Mouse (Mus musculus): ENCODE measurements at regions not wholly inside any gene's neighbourhood (a gene's known extent, or its start where the extent isn't known, plus 50 kb on each side); places are given as distances from the start of the nearest gene placed in this dataset.
"Not testable (repeated sequence)": the region's sequence is repeated elsewhere in the genome, so short reads cannot be mapped to it uniquely, and the experiment has no call there.

DNA sequence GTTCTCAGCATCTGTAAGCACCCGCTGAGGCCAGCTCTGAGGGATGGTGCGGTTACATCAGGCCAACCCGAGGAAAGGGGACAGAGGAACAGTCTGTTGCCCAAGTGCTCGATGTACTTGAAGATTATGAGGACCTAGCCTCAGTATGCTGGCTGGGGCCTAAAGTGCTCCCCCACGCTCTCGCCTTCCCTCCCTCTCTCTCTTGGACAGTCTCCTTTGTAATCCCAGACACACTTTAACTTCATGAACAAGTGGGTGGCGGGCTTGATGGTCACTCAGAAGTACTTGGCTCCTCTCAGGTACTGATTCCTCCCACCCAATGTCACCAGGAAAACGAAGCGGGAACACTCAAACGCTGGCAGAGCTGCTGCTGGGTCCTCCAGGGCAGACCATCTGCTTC lies 93.1 kb downstream of the Vcpkmt start:
- ATAC-seq (replicated peaks; ENCODE audit: low FRiP score, poor library complexity, severe bottlenecking) = no peak

DNA sequence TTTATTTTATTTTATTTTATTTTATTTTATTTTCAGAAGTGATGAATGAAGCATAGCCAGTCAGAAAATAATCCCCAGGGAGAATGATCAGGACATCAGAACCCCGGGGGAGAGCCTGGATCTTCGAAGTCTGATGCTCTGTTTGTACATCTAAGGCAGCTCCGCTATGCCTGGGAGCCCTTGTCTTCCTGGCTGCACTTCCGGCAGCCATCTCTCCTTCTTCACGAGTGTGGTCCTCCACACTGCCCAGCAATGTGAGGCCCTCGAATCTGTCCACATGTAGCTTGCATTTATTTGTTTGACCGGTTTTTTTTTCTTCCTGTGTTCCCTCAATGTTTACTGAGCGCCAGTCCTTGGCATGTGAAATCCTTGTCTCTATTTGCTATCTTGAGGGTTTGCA lies 95.9 kb downstream of the Vcpkmt start:
- ATAC-seq (replicated peaks; ENCODE audit: low FRiP score, poor library complexity, severe bottlenecking) = no peak

- ATAC-seq (replicated peaks; ENCODE audit: low FRiP score, poor library complexity, severe bottlenecking) = no peak
These were observed 96.9 kb downstream of the Vcpkmt start for GRCm38 (mm10) chr12:69485652-69486651.

- no peak for ATAC-seq (replicated peaks; ENCODE audit: low FRiP score, poor library complexity, severe bottlenecking)
These were observed 101.4 kb downstream of the Vcpkmt start for GRCm38 (mm10) chr12:69481420-69481819.

DNA sequence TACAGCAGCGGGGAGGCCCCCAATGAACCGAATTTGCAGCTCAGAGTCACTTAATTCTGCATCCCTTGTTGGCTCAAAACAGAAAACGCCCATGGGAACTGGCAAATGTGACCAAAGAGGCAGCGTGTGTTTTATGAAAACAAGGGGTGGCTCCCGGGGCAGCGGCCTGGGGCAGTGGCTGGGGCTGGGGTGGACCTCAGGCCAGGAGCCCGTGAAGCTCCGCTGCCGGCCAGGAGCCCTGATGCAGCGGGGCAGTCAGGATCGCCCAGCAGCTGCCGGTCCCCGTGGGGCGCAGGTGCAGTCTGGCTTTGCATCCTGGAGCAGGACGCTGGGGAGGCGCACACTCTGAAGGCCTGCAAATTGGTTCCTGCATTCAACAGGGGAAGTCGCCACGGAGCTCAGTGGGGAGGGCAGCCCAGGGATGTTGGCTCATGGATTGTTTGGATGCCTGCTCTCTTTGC lies 104.4 kb upstream of the Gm9887 start:
- ATAC-seq (replicated peaks; ENCODE audit: low FRiP score, poor library complexity, severe bottlenecking) = no peak

GRCm38 (mm10) chr12:69476131-69476530 lies 103.9 kb upstream of the Gm9887 start:
- no peak for ATAC-seq (replicated peaks; ENCODE audit: low FRiP score, poor library complexity, severe bottlenecking)

DNA sequence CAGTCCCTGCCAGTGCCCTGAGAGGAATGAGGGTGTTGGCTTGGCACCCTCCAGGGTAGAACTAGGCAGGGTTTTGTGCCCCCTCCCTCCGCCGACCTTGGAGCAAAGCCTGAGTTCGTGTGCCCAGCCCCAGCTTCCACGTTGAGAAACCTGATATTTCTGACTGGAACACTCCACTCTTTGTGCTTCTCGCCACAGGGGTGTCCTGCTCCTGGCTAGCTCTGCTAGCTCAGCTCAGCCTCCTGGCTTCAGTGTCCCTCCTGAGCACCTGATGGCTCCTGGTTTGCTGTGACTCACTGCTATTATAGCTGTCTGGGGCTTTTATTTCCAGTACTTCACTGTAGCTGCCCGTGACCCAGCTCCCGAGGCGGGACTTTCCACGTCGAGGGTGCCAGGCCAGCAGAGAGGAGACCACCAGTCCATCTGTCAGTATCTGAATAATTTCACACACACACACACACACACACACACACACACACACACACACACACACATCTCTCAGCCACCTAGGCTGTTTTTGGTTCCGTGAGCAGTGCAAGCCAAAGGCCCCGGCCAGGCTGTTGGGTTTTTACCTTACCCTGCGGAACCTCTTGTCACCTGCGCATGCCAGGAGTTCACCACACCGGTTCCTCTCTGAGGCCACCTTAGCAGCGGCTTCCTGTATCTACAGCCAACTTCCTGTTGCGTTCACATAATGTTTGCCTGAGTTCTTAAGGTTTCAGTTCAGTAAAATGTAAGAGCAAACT lies 102.8 kb upstream of the Gm9887 start:
- ATAC-seq (replicated peaks; ENCODE audit: low FRiP score, poor library complexity, severe bottlenecking) = no peak

DNA sequence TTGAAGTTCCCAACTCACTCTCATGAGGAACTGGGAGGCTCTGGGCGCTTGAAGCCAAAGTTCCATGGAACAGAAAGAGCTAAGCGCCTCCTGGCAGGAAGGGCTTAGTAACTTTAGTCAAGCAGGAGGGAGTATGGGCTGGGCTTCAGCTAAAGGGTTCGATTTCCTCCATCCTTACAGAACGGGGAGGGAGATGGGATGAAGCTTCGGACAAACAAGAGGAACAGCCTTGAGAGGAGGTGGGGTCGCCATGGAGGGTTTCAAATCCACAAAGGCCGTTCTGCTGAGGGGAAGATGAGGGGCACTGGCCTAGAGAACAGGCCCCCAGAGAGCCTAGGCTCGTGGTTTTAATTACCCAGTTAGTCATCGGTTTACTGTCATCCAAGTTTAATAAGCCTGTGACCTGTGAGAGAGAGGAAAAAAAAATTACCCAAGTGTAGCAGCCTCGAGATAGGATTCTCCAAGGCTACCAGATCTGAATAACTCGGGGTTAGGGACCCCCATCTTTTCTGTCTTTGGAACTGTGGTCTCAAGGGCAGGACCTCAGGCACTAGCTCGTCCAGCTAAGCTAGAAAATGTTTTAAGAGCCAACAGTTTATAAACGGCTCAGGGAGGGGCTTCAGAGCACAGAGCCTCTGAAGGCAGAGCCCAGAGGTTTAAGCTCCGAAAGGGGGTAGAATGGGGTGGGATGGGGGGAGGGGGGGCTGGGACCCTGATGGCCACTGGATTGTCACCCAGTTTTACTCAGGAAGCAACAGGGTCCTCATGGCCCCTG lies 102.1 kb upstream of the Gm9887 start:
- ATAC-seq (replicated peaks; ENCODE audit: low FRiP score, poor library complexity, severe bottlenecking) = no peak

DNA sequence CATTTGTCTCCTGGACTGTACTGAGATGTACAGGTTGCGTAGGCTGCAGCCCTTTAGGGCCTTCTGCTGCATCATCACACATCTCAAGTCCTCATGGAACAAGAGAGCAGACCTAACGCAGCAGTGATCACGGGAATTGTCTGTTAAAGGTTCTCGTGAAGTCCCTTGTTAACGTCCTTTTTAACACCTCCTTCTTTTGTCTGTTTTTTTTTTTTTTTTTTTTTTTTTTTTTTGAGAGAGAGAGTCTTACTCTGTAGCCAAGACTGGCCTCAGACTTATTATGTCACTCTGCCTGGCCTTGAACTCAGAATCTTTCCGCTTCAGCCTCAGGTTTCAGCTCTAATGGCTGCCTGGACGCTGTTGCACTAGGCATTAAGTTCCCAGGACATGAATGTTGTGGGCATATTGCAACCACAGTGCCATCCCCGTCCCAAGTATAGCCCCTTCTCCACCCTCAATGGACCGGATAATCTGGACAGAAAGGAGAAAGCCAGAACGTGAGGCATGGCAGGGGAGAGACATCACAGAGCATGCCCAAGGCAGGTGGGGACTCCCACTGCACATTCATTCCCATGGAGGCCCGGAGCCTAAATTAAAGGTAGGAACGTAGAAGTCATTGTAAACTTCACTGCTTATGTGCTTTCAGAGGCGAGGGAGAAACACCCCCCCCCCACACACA lies 101.3 kb upstream of the Gm9887 start:
- no peak for ATAC-seq (replicated peaks; ENCODE audit: low FRiP score, poor library complexity, severe bottlenecking)

DNA sequence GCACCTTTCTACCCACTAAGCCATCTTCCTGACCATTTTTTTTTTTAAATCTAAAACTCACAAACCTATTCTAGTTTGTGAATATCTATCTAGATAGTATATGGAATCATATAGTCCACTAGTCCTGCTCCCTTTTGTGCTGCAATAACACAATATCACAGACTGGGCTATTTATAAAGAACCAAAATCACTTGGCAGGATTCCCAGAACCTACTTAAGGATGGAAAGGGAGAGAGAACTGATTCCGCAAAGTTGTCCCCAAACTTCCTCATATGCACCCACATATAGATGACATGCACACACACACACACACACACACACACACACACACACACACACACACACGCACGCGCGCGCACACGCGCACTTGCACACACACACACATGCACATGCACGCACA lies 100.7 kb upstream of the Gm9887 start:
- no peak for ATAC-seq (replicated peaks; ENCODE audit: low FRiP score, poor library complexity, severe bottlenecking)

GRCm38 (mm10) chr12:69471876-69472275 lies 99.6 kb upstream of the Gm9887 start:
- no peak for ATAC-seq (replicated peaks; ENCODE audit: low FRiP score, poor library complexity, severe bottlenecking)

- ATAC-seq (replicated peaks; ENCODE audit: low FRiP score, poor library complexity, severe bottlenecking) = no peak
These were observed 96.7 kb upstream of the Gm9887 start for GRCm38 (mm10) chr12:69469004-69469403.

DNA sequence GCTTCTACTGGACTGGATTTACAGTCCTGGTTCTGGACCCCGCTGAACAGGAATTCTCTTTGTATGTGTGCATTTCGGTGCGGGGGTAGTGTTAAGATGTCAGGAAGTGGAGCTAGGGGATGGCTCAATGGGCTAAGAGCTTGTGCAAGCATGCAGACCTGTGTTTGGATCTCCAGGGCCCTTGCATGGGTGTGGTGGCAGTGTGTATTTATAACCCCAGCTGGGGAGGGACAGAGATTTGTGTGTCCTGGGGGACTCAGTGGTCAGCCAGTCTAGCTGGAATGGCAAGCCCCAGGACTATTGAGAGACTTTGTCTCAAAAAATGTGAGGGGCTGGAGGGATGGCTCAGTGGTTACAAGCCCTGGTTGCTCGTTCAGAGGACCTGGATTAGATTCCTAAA lies 95.1 kb upstream of the Gm9887 start:
- ATAC-seq (replicated peaks; ENCODE audit: low FRiP score, poor library complexity, severe bottlenecking) = no peak

- no peak for ATAC-seq (replicated peaks; ENCODE audit: low FRiP score, poor library complexity, severe bottlenecking)
These were observed 92.6 kb upstream of the Gm9887 start for GRCm38 (mm10) chr12:69464906-69465305.

- not testable (repeated sequence) for ATAC-seq (replicated peaks; ENCODE audit: low FRiP score, poor library complexity, severe bottlenecking)
These were observed 91.1 kb upstream of the Gm9887 start for GRCm38 (mm10) chr12:69463327-69463726.

DNA sequence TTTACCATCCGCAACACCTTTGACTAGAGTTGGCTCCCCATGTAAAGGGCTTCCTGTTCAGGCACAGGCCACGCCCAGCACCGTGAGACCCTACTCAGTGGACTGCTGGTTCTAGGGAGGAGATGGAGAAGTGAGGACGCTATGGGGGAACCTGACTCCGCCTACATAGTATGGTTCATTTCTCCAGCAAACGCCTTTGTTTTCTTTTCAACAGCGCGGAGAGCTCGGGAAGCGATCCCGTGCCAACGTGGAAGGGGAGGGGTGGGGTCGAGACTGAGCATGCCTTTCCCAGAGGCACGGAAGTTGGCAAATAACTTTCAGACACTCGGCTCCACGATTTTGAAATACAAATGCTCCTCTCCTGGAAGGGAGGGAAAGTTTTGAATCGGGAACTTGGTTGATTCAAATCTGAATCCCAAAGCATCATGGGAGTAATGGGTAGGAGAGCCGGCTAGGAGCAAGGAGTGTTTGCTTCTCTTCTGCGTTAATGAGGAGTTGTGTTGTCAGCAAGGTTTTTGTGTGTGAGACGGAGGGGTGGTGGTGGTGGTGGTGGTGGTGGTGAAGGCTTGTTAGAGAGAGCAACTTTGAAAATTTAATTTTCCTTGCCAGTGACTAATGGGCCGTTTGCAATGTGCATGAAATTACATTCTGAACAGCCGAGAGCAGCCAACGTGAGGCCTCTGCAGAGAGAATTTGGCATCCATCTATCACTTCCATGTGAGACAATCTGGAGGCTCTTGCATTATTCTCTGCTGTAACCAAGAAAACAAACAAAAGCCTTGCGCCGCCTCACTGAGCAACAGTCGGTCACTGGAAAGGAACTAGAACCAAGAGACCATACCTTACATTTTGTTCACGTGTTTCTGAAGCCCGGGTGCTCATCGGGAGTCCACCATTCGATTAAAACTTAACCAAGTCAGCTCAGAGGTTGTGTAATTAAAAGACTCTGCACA lies 89.9 kb upstream of the Gm9887 start:
- no peak for ATAC-seq (replicated peaks; ENCODE audit: low FRiP score, poor library complexity, severe bottlenecking)

DNA sequence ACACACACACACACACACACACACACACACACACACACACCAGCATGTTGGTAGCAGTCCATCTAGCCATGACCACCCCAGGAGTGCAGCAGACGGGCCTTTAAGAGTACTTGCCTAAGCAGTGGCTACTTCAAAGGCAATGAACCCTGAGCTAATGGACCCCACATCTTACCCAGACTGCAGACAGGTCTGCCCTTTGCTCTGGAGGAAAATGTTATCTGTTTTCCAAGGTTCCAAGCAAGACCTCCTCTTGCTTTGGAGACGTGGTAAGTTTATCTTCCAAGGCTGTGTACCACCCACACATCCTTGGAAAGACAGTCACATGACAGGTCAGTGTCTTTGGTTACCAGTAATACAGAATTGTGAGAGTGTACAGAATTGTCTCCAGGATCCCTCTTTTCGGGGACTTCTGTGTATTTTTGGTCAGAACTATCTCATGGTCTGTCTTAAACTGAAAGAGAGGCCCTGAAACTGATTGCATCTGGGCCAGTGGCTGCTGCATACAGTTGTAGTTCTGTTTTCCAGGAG lies 88.4 kb upstream of the Gm9887 start:
- no peak for ATAC-seq (replicated peaks; ENCODE audit: low FRiP score, poor library complexity, severe bottlenecking)

DNA sequence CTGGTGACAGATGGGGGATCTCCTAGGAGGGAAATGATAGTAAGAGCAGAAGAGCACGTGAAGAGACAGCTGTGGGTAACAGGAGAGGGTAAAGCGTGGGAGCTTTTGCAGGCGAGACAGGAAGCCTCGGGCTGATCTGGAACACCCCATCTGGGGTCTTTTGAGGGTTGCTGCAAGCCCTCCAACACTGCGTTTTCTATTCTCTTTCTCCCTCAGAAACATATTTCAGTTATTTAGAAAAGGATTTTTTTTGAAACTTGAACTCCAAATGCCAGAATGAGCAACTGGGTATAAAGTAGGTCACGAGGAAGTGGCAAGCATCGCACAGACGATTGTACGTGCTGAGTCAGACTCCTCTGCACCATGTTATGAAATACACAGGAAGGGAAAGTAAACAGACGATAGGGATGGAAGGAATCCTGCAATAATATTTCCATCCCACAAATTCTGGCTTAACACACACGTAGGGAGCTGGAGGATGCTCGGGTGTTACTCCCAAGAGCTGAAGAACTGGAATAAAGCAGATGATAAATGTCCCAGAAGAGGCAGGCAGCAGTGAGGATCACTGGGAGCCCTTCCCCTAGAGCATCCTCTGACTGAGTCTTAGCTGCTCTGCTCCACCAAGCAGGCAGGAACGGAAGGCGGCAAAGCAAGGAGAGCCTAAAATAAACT lies 86.0 kb upstream of the Gm9887 start:
- no peak for ATAC-seq (replicated peaks; ENCODE audit: low FRiP score, poor library complexity, severe bottlenecking)

All from erythroid progenitor cell, adult 5-6 weeks (primary cell).